Mouse (Mus musculus) intestine, embryonic 15.5 days (tissue): ENCODE measurements around the gene E130308A19Rik. TPM values are rescaled to one million over a fixed set of nuclear protein-coding genes. Genes with fewer than 3 reads are reported as not detected.

Source experiments
- ATAC-seq: fragments of 200-750 bp; cut with Nextera tagmentation; 2 replicates; pipeline ENCODE4 v1.8.0; 2017; ENCODE audit warnings: moderate TSS enrichment, moderate library complexity
- H3K27ac ChIP-seq: fragments of 300-500 bp; sonication (generic); 2 replicates; pipeline ENCODE4 v1.5.1; 2015; ENCODE audit warnings: mild to moderate bottlenecking, inconsistent platforms
- H3K27me3 ChIP-seq: fragments of 300-500 bp; sonication (generic); replicated peaks from 2 replicates; pipeline ENCODE4 v1.6.1; 2015; ENCODE audit warnings: inconsistent platforms
- H3K36me3 ChIP-seq: fragments of 300-500 bp; sonication (generic); 2 replicates; pipeline ENCODE4 v1.6.1; 2015; ENCODE audit warnings: inconsistent platforms
- H3K4me1 ChIP-seq: fragments of 300-500 bp; sonication (generic); replicated peaks from 2 replicates; pipeline ENCODE4 v1.6.1; 2015; ENCODE audit warnings: inconsistent platforms
- H3K4me2 ChIP-seq: fragments of 300-500 bp; sonication (generic); replicated peaks from 2 replicates; pipeline ENCODE4 v1.6.1; 2015; ENCODE audit warnings: mild to moderate bottlenecking, inconsistent platforms
- H3K4me3 ChIP-seq: fragments of 300-500 bp; sonication (generic); replicated peaks from 2 replicates; pipeline ENCODE4 v1.5.1; 2015; ENCODE audit warnings: inconsistent platforms
- H3K9ac ChIP-seq: fragments of 300-500 bp; sonication (generic); 2 replicates; pipeline ENCODE4 v1.6.1; 2015; ENCODE audit warnings: inconsistent platforms
- H3K9me3 ChIP-seq: fragments of 300-500 bp; sonication (generic); 2 replicates; pipeline ENCODE4 v1.6.1; 2016; ENCODE audit warnings: inconsistent platforms
- WGBS: fragments of 180-500 bp; shearing (Covaris S2); methylation state at CpG from one replicate; pipeline ENCODE4 v1.1.7; 2015; 5-methylcytosine and 5-hydroxymethylcytosine counted together
- polyA plus RNA-seq: library from polyadenylated mRNA; unstranded; fragments of >200 nt; fragmentation: Nextera tagmentation; extraction: Ambion mirVana; gene quantifications from 2 replicates; pipeline ENCODE4 v1.2.1, GENCODE M21; 2015

The E130308A19Rik gene
- polyA plus RNA-seq, 1 experiment from 2014 or later, result 15.1 TPM

GRCm38 (mm10) chr4:59644431-59644830, 18.4 kb downstream of the E130308A19Rik start:
- no peak for ATAC-seq
- 79% methylated on average over 3 of the region's 3 CpGs for WGBS
- Histone ChIP-seq H3K27me3 (no peaks in the 10 kb centered on the region), H3K27ac (no peak overlapping the region), H3K4me3 (no peak overlapping the region), H3K4me2 (no peak overlapping the region), H3K4me1 (no peaks in the 10 kb centered on the region), H3K9ac (no peak overlapping the region), H3K36me3 (no peaks in the 10 kb centered on the region), H3K9me3 (no peaks in the 10 kb centered on the region)

GRCm38 (mm10) chr4:59644992-59645391, 19.0 kb downstream of the E130308A19Rik start:
- no peaks in the 10 kb centered on the region for H3K27me3 ChIP-seq
- H3K4me2 ChIP-seq, result no peak overlapping the region
- no peak overlapping the region for H3K27ac ChIP-seq
- H3K36me3 ChIP-seq, result no peaks in the 10 kb centered on the region
- no peak overlapping the region for H3K9ac ChIP-seq
- no peak overlapping the region for H3K4me3 ChIP-seq
- WGBS, result 94% methylated on average over 4 of the region's 4 CpGs
- no peaks in the 10 kb centered on the region for H3K9me3 ChIP-seq
- ATAC-seq, result no peak
- no peaks in the 10 kb centered on the region for H3K4me1 ChIP-seq

GRCm38 (mm10) chr4:59645610-59646009, 19.6 kb downstream of the E130308A19Rik start:
- Histone ChIP-seq H3K4me3 (no peak overlapping the region), H3K9me3 (no peaks in the 10 kb centered on the region), H3K27ac (no peak overlapping the region), H3K36me3 (no peaks in the 10 kb centered on the region), H3K4me1 (no peaks in the 10 kb centered on the region), H3K27me3 (no peaks in the 10 kb centered on the region), H3K4me2 (no peak overlapping the region), H3K9ac (no peak overlapping the region)
- 85% methylated on average over 2 of the region's 2 CpGs for WGBS
- ATAC-seq, result no peak

GRCm38 (mm10) chr4:59646020-59646696, 20.1 kb downstream of the E130308A19Rik start:
- Histone ChIP-seq H3K4me3 (no peak overlapping the region), H3K27ac (no peak overlapping the region), H3K27me3 (no peaks in the 10 kb centered on the region), H3K4me1 (no peaks in the 10 kb centered on the region), H3K9me3 (no peaks in the 10 kb centered on the region), H3K4me2 (no peak overlapping the region), H3K36me3 (no peaks in the 10 kb centered on the region), H3K9ac (no peak overlapping the region)
- WGBS, result 81% methylated on average over 10 of the region's 10 CpGs
- peak; percentile 71; the same call in 1 of the 2 replicates for ATAC-seq

- 61% methylated on average over 5 of the region's 5 CpGs for WGBS
- no peak overlapping the region for H3K4me2 ChIP-seq
- H3K9ac ChIP-seq, result no peak overlapping the region
- no peaks in the 10 kb centered on the region for H3K27me3 ChIP-seq
- no peak overlapping the region for H3K4me3 ChIP-seq
- ATAC-seq, result no peak
- no peak overlapping the region for H3K27ac ChIP-seq
- H3K9me3 ChIP-seq, result no peaks in the 10 kb centered on the region
- H3K36me3 ChIP-seq, result no peaks in the 10 kb centered on the region
- no peaks in the 10 kb centered on the region for H3K4me1 ChIP-seq
Observed at GRCm38 (mm10) chr4:59649119-59649518, 23.1 kb downstream of the E130308A19Rik start.

- no peak overlapping the region for H3K27ac ChIP-seq
- WGBS, result 82% methylated on average over 1 of the region's 1 CpGs
- no peaks in the 10 kb centered on the region for H3K9me3 ChIP-seq
- no peaks in the 10 kb centered on the region for H3K27me3 ChIP-seq
- H3K4me3 ChIP-seq, result no peak overlapping the region
- no peaks in the 10 kb centered on the region for H3K36me3 ChIP-seq
- no peak overlapping the region for H3K9ac ChIP-seq
- no peak for ATAC-seq
- no peak overlapping the region for H3K4me2 ChIP-seq
- no peaks in the 10 kb centered on the region for H3K4me1 ChIP-seq
Observed at GRCm38 (mm10) chr4:59652166-59652681, 26.2 kb downstream of the E130308A19Rik start.

- Histone ChIP-seq H3K36me3 (no peaks in the 10 kb centered on the region), H3K27ac (no peak overlapping the region), H3K9me3 (no peaks in the 10 kb centered on the region), H3K4me3 (no peak overlapping the region), H3K27me3 (no peaks in the 10 kb centered on the region), H3K9ac (no peak overlapping the region), H3K4me2 (no peak overlapping the region), H3K4me1 (no peaks in the 10 kb centered on the region)
- WGBS, result 65% methylated on average over 5 of the region's 5 CpGs
- ATAC-seq, result no peak
Observed at GRCm38 (mm10) chr4:59656061-59656642, 30.1 kb downstream of the E130308A19Rik start.

- no peaks in the 10 kb centered on the region for H3K4me1 ChIP-seq
- H3K9me3 ChIP-seq, result no peaks in the 10 kb centered on the region
Observed at GRCm38 (mm10) chr4:59662163-59662562, 36.2 kb downstream of the E130308A19Rik start.

GRCm38 (mm10) chr4:59663451-59663850, 37.4 kb downstream of the E130308A19Rik start:
- Histone ChIP-seq H3K9ac (no peak overlapping the region), H3K4me3 (no peak overlapping the region), H3K36me3 (no peaks in the 10 kb centered on the region), H3K27ac (no peak overlapping the region), H3K27me3 (no peaks in the 10 kb centered on the region), H3K4me1 (no peaks in the 10 kb centered on the region), H3K9me3 (no peaks in the 10 kb centered on the region), H3K4me2 (no peak overlapping the region)
- 68% methylated on average over 6 of the region's 6 CpGs for WGBS
- ATAC-seq, result no peak

More at GRCm38 (mm10) chr4:59662163-59662562, 36.2 kb downstream of the E130308A19Rik start:
- H3K9ac ChIP-seq, result no peak overlapping the region
- H3K4me2 ChIP-seq, result no peak overlapping the region
- no peak overlapping the region for H3K4me3 ChIP-seq
- H3K27me3 ChIP-seq, result no peaks in the 10 kb centered on the region
- 59% methylated on average over 1 of the region's 1 CpGs for WGBS
- H3K36me3 ChIP-seq, result no peaks in the 10 kb centered on the region
- H3K27ac ChIP-seq, result no peak overlapping the region
- no peak for ATAC-seq

- H3K36me3 ChIP-seq, result no peaks in the 10 kb centered on the region
- H3K27me3 ChIP-seq, result no peaks in the 10 kb centered on the region
- no peak overlapping the region for H3K4me3 ChIP-seq
- no peaks in the 10 kb centered on the region for H3K4me1 ChIP-seq
- H3K27ac ChIP-seq, result no peak overlapping the region
- no peaks in the 10 kb centered on the region for H3K9me3 ChIP-seq
- 81% methylated on average over 3 of the region's 3 CpGs for WGBS
- no peak overlapping the region for H3K4me2 ChIP-seq
- ATAC-seq, result no peak
- no peak overlapping the region for H3K9ac ChIP-seq
Observed at GRCm38 (mm10) chr4:59666550-59667317, 40.7 kb downstream of the E130308A19Rik start.

- ATAC-seq, result no peak
- no peak overlapping the region for H3K4me3 ChIP-seq
- no peaks in the 10 kb centered on the region for H3K27me3 ChIP-seq
- no peaks in the 10 kb centered on the region for H3K4me1 ChIP-seq
- H3K9ac ChIP-seq, result no peak overlapping the region
- no peak overlapping the region for H3K4me2 ChIP-seq
- no peak overlapping the region for H3K27ac ChIP-seq
- no peaks in the 10 kb centered on the region for H3K9me3 ChIP-seq
- H3K36me3 ChIP-seq, result no peaks in the 10 kb centered on the region
- 82% methylated on average over 3 of the region's 3 CpGs for WGBS
Observed at GRCm38 (mm10) chr4:59668050-59668449, 42.0 kb downstream of the E130308A19Rik start.

- Histone ChIP-seq H3K36me3 (no peaks in the 10 kb centered on the region), H3K9me3 (no peaks in the 10 kb centered on the region), H3K4me1 (no peaks in the 10 kb centered on the region), H3K27ac (no peak overlapping the region), H3K9ac (no peak overlapping the region), H3K4me2 (no peak overlapping the region), H3K4me3 (no peak overlapping the region), H3K27me3 (no peaks in the 10 kb centered on the region)
- 98% methylated on average over 1 of the region's 1 CpGs for WGBS
- no peak for ATAC-seq
Observed at GRCm38 (mm10) chr4:59669131-59669530, 43.1 kb downstream of the E130308A19Rik start.
